Mouse (Mus musculus) G1E (cell line): ENCODE measurements around the gene Plce1.

Experiments
- CTCF ChIP-seq: IDR thresholded peaks from 2 replicates; pipeline ENCODE4 v1.5.1; 2012; ENCODE audit warnings: low read depth, low read length, inconsistent platforms, mixed read lengths
- GATA1 ChIP-seq: IDR thresholded peaks from 2 replicates; pipeline ENCODE4 v1.6.1; 2012; ENCODE audit warnings: borderline replicate concordance, low read length, inconsistent platforms, mixed read lengths

- TF ChIP-seq CTCF (no peak), GATA1 (no peak)
Measured at GRCm38 (mm10) chr19:38709376-38709775, 228.5 kb downstream of the Plce1 start.
